Mouse (Mus musculus) myocyte (in vitro differentiated cells): ENCODE data around the gene Ninj2. TPM values are rescaled to one million over a fixed set of nuclear protein-coding genes. Genes with fewer than 3 reads are reported as not detected.

Source experiments
- H3K27me3 ChIP-seq: one replicate; pipeline ENCODE4 v1.6.1; 2011; ENCODE audit not compliant: control insufficient read depth, insufficient read depth, insufficient read length
- H3K36me3 ChIP-seq: one replicate; pipeline ENCODE4 v1.6.1; 2011; ENCODE audit not compliant: control insufficient read depth, insufficient read depth
- H3K4me2 ChIP-seq: one replicate; pipeline ENCODE4 v1.6.1; 2011; ENCODE audit warnings: low read depth, control low read depth
- H3K4me3 ChIP-seq: one replicate; pipeline ENCODE4 v1.5.1; 2011; ENCODE audit warnings: mild to moderate bottlenecking, control low read depth, moderate library complexity
- H3K79me2 ChIP-seq: one replicate; pipeline ENCODE4 v1.6.1; 2011; ENCODE audit not compliant: control insufficient read depth, insufficient read depth
- H3ac ChIP-seq: one replicate; pipeline ENCODE4 v1.6.1; 2011; ENCODE audit not compliant: control insufficient read depth, insufficient read length
- CEBPB ChIP-seq: IDR thresholded peaks from 2 replicates; pipeline ENCODE4 v1.6.1; 2011; ENCODE audit warnings: mild to moderate bottlenecking, moderate library complexity; ENCODE audit not compliant: poor library complexity, insufficient read depth, severe bottlenecking
- E2F4 ChIP-seq: IDR thresholded peaks from one replicate; pipeline ENCODE4 v1.6.1; 2011; ENCODE audit warnings: mild to moderate bottlenecking, control low read depth, moderate library complexity; ENCODE audit not compliant: insufficient read depth
- MAX ChIP-seq: IDR thresholded peaks from one replicate; pipeline ENCODE4 v1.6.1; 2011; ENCODE audit warnings: low read depth, mild to moderate bottlenecking, control low read depth
- MYOD1 ChIP-seq, 3 experiments: IDR thresholded peaks; one replicate each; pipeline ENCODE4 v1.6.1; 2011; ENCODE audit warnings: control low read depth in 2 of 3, low read depth in 2 of 3, mild to moderate bottlenecking in 2 of 3, moderate library complexity in 1 of 3; ENCODE audit not compliant: insufficient read length in 2 of 3, control insufficient read depth in 1 of 3
- MYOG ChIP-seq, 3 experiments: IDR thresholded peaks; one replicate each; pipeline ENCODE4 v1.6.1; 2011; ENCODE audit warnings: control low read depth in 2 of 3, low read depth in 2 of 3, mild to moderate bottlenecking in 2 of 3; ENCODE audit not compliant: insufficient read length in 2 of 3, control insufficient read depth in 1 of 3, insufficient read depth in 1 of 3
- POLR2A ChIP-seq: IDR thresholded peaks from one replicate; pipeline ENCODE4 v1.6.1; 2011; ENCODE audit warnings: low read depth, mild to moderate bottlenecking, control low read depth, moderate library complexity; ENCODE audit not compliant: insufficient read length
- POLR2AphosphoS2 ChIP-seq: IDR thresholded peaks from one replicate; pipeline ENCODE4 v1.6.1; 2011; ENCODE audit warnings: low read depth, control low read depth; ENCODE audit not compliant: insufficient read length
- REST ChIP-seq: IDR thresholded peaks from one replicate; pipeline ENCODE4 v1.6.1; 2011; ENCODE audit warnings: mild to moderate bottlenecking, control low read depth, moderate library complexity; ENCODE audit not compliant: insufficient read depth, insufficient read length
- SRF ChIP-seq: IDR thresholded peaks from one replicate; pipeline ENCODE4 v1.6.1; 2011; ENCODE audit warnings: low read depth; ENCODE audit not compliant: control insufficient read depth, insufficient read length
- TCF12 ChIP-seq: IDR thresholded peaks from one replicate; pipeline ENCODE4 v1.6.1; 2011; ENCODE audit warnings: mild to moderate bottlenecking, control low read depth; ENCODE audit not compliant: poor library complexity, insufficient read depth, severe bottlenecking
- TCF3 ChIP-seq: IDR thresholded peaks from one replicate; pipeline ENCODE4 v1.6.1; 2011; ENCODE audit warnings: low read depth, control low read depth; ENCODE audit not compliant: insufficient read length
- USF1 ChIP-seq: IDR thresholded peaks from one replicate; pipeline ENCODE4 v1.6.1; 2011; ENCODE audit warnings: low read depth, mild to moderate bottlenecking, control low read depth, moderate library complexity
- polyA plus RNA-seq: library from polyadenylated mRNA; unstranded; fragments of >200 nt; fragmentation: generic; extraction: Trizol; gene quantifications from one replicate; pipeline ENCODE4 v1.2.1, GENCODE M21; 2012; ENCODE audit warnings: missing spikeins

The Ninj2 gene
- polyA plus RNA-seq, 1 experiment = 0.05 TPM

DNA sequence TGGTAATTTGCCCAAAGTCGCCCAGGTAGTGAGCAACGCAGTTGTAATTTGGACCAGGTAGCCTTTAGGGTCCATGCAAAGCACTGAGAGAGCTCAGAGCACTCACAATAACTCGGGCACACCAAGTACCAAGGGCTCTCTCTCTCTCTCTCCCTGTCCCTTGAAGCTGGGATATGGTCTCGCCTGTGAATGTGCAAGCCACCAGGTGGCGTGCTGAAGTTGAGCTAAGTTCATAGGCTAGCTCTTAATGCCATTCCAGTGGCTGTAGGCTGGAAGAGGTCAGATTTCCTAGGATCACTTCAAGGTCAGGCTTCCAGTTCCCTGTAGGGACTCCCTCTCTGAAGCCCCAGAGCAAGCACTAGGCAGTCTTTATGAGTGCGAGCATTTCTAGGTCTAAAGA is 129.5 kb downstream of the Ninj2 start:
- Histone ChIP-seq H3K79me2 (no peaks in the 10 kb centered on the region), H3K4me2 (no peak overlapping the region), H3K36me3 (no peaks in the 10 kb centered on the region), H3K4me3 (no peak overlapping the region), H3K27me3 (no peaks in the 10 kb centered on the region), H3ac (no peak overlapping the region)
- TF ChIP-seq USF1 (no peak), SRF (no peak), TCF3 (no peak), POLR2A (no peak), MYOG (IDR thresholded peaks at IDR 0.05; ENCODE audit: control insufficient read depth in 1 of 3, insufficient read depth in 1 of 3, insufficient read length in 2 of 3, low read depth in 2 of 3) (no peak), CEBPB (no peak), E2F4 (no peak), MYOD1 (IDR thresholded peaks at IDR 0.05; ENCODE audit: control insufficient read depth in 1 of 3, insufficient read length in 2 of 3, low read depth in 2 of 3) (no peak)

DNA sequence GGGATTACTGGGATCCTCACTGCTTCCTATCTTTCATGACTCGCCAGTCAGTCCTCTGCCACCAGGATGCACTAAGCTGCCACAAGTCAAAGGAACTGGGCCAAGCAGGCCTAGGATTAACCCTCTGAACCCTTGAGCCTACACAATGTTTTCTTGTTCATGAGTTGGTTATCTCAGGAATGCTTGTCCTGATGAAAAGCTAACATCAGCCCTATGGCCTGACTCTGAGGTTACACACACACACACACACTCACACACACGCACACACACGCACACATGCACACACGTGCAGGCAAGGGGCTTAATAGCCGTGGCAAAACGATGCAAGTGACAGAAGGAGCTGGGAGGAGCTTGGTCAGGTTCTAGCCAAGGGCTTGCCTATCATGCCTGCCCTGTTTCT is 132.2 kb downstream of the Ninj2 start:
- no peak overlapping the region for H3K4me2 ChIP-seq
- H3K27me3 ChIP-seq = no peaks in the 10 kb centered on the region
- no peaks in the 10 kb centered on the region for H3K79me2 ChIP-seq
- H3K36me3 ChIP-seq = no peaks in the 10 kb centered on the region
- no peak overlapping the region for H3ac ChIP-seq
- TF ChIP-seq MYOG (IDR thresholded peaks at IDR 0.05; ENCODE audit: control insufficient read depth in 1 of 3, insufficient read depth in 1 of 3, insufficient read length in 2 of 3, low read depth in 2 of 3) (no peak), MYOD1 (IDR thresholded peaks at IDR 0.05; ENCODE audit: control insufficient read depth in 1 of 3, insufficient read length in 2 of 3, low read depth in 2 of 3) (no peak), E2F4 (no peak), CEBPB (no peak), POLR2AphosphoS2 (no peak), TCF12 (no peak), SRF (no peak), POLR2A (no peak), TCF3 (no peak)
- H3K4me3 ChIP-seq = no peak overlapping the region

DNA sequence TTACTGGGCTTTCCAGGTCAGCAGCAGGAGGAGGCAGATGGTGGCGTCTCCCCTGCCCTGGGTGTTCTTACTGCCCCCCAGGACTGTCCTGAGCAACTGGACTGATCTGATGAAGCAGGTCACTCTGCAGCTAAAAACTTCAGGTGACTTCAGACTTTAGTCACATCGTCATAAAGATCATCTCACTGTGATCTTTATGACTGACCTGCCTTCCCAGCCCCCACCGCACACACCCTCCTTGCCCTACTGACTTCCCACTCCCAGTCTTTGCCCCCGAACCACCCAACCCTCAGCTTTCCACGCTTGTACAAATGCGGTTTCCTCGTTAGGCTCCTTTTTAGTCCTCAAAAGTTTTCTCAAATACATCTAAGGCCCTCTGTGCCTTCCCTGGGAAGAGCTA is 133.9 kb downstream of the Ninj2 start:
- no peaks in the 10 kb centered on the region for H3K79me2 ChIP-seq
- TF ChIP-seq POLR2A = no peak
- no peak for TF ChIP-seq POLR2AphosphoS2
- TF ChIP-seq MYOG (IDR thresholded peaks at IDR 0.05; ENCODE audit: control insufficient read depth in 1 of 3, insufficient read depth in 1 of 3, insufficient read length in 2 of 3, low read depth in 2 of 3) = no peak
- H3K4me3 ChIP-seq = no peak overlapping the region
- H3K27me3 ChIP-seq = no peaks in the 10 kb centered on the region
- no peak overlapping the region for H3K4me2 ChIP-seq
- no peaks in the 10 kb centered on the region for H3K36me3 ChIP-seq
- no peak overlapping the region for H3ac ChIP-seq

DNA sequence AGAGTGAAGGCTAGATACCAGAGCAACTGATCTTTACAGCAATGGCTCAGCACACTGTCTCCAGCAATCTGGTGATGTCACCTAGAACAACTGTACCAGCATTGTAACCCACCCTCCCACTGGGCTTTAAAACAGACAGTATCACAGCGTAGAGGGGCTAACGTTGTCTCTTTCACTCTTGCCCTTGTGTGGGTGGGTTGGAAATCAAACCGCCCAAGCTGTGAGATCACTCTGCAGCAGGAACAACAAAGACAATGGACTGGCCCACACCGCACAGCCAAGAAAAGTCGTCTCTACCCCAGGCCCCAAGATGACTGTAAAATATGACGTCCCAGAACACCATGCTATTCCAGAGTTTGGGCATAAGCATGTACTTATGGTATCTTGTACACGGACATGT is 136.7 kb downstream of the Ninj2 start:
- H3K4me3 ChIP-seq = no peak overlapping the region
- H3ac ChIP-seq = no peak overlapping the region
- H3K27me3 ChIP-seq = no peaks in the 10 kb centered on the region
- TF ChIP-seq TCF12 (no peak), E2F4 (no peak), SRF (no peak), POLR2A (no peak), TCF3 (no peak), CEBPB (no peak)
- no peak overlapping the region for H3K4me2 ChIP-seq
- no peaks in the 10 kb centered on the region for H3K36me3 ChIP-seq
- H3K79me2 ChIP-seq = no peaks in the 10 kb centered on the region

DNA sequence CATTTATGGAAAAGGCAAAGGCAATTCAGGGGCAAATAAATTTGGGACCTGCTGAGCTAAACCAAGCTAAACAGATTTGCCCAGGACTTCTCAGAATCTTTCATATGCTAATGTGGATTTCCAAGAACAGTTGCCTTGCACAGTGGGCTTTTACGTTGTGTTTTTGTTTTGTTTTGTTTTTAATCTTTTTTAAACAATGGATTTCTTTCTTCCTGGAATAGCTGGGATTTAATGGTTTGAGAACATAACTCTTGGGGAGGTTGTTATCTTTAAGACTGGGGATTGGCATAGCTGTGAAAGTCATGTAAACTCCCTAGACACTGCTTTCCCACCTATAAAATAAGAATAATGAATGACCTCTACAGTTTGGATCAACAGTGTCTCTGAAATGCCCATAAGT is 137.3 kb downstream of the Ninj2 start:
- Histone ChIP-seq H3K27me3 (peaks cover 4% of the 10 kb centered on the region), H3K4me2 (no peak overlapping the region), H3ac (no peak overlapping the region), H3K4me3 (no peak overlapping the region), H3K79me2 (no peaks in the 10 kb centered on the region), H3K36me3 (no peaks in the 10 kb centered on the region)
- TF ChIP-seq POLR2A (no peak), E2F4 (no peak), REST (no peak), MYOD1 (IDR thresholded peaks at IDR 0.05; ENCODE audit: control insufficient read depth in 1 of 3, insufficient read length in 2 of 3, low read depth in 2 of 3) (no peak), USF1 (no peak), MYOG (IDR thresholded peaks at IDR 0.05; ENCODE audit: control insufficient read depth in 1 of 3, insufficient read depth in 1 of 3, insufficient read length in 2 of 3, low read depth in 2 of 3) (no peak), POLR2AphosphoS2 (no peak), TCF3 (no peak), SRF (no peak), TCF12 (no peak), CEBPB (no peak), MAX (no peak)
